ENCODE assay signal across 10 mouse cellular contexts in genomic region chr1:191445831-191446258, GRCm38 (mm10). TPM values are rescaled to one million over a fixed set of nuclear protein-coding genes. Genes with fewer than 3 reads are reported as not detected.
DNase-seq lines count a peak whose midpoint lies in the region; ATAC-seq lines count a peak whose summit lies in the region.
"Had no signal": no experiment of that assay in that cellular context is flagged by ENCODE, and none has a peak within 500 bp of the region (broad histone marks: within the 10 kb centered on the region; RNA-seq: fewer than 3 reads in every experiment).

No protein-coding gene starts in this region.

- peaks cover 22% of the 10 kb centered on the region for H3K4me1 ChIP-seq in brown adipose tissue, adult 24 weeks (ENCODE audit: control insufficient read depth, insufficient read depth, insufficient read length, low read length)
- H3K4me1 ChIP-seq in kidney, embryonic 16.5 days (ENCODE audit: insufficient read depth, low read length), result peaks cover 34% of the 10 kb centered on the region

- H3K4me2 ChIP-seq in kidney, embryonic 16.5 days (replicated peaks; ENCODE audit: low read depth, low read length), result no peak overlapping the region

- no peaks in the 10 kb centered on the region for H3K27me3 ChIP-seq in kidney, embryonic 16.5 days (ENCODE audit: insufficient read depth, low read length)

- WGBS in kidney, embryonic 16.5 days, result 43% methylated on average over 9 of the region's 9 CpGs

- H3K9me3 ChIP-seq in kidney, embryonic 16.5 days (ENCODE audit: low read length), result no peaks in the 10 kb centered on the region

- no peak overlapping the region for H3K9ac ChIP-seq in kidney, embryonic 16.5 days (replicated peaks; ENCODE audit: low read length)

- H3K27ac ChIP-seq in brown adipose tissue, adult 24 weeks (replicated peaks; ENCODE audit: low read depth, low read length), result peak overlapping the region; percentile 96
- H3K27ac ChIP-seq in kidney, embryonic 16.5 days (ENCODE audit: low read length), result peak overlapping the region; percentile 85
- H3K27ac ChIP-seq: left cerebral cortex, adult 2 months had no signal

- no peak for ATAC-seq in kidney, embryonic 16.5 days (ENCODE audit: low FRiP score, low TSS enrichment)
- ATAC-seq in erythroid progenitor cell, adult 5-6 weeks (replicated peaks; ENCODE audit: low FRiP score, poor library complexity, severe bottlenecking), result no peak
- ATAC-seq: forebrain, embryonic 16.5 days had no signal

- DNase-seq in lung, postnatal 4 days, result peak; percentile 64 to 78
- peak; percentile 61 to 75 for DNase-seq in thymus, postnatal 10 days (ENCODE audit: low spot score in 2 of 2)
- DNase-seq in heart, postnatal 4 days, result no peak
- DNase-seq in left cerebral cortex, adult 9 months (ENCODE audit: low spot score in 2 of 2), result no peak
- no peak for DNase-seq in cerebellum, postnatal 14 days

- no peaks in the 10 kb centered on the region for H3K36me3 ChIP-seq in kidney, embryonic 16.5 days (ENCODE audit: insufficient read depth, low read length)

- no peak overlapping the region for H3K4me3 ChIP-seq in brown adipose tissue, adult 24 weeks (ENCODE audit: insufficient read depth, low read depth, low read length)
- no peak overlapping the region for H3K4me3 ChIP-seq in kidney, embryonic 16.5 days (ENCODE audit: low read length)
- H3K4me3 ChIP-seq: left cerebral cortex, adult 2 months had no signal

RNA-seq across cellular contexts. Expression of gene Ppp2r5a, which starts 42.8 kb away (rescaled TPM):
- polyA plus RNA-seq in brown adipose tissue, adult 24 weeks (2012; ENCODE audit: insufficient read depth, insufficient read length, missing spikeins), result 895 and 923 TPM in 2 replicates
- 15.7 and 18.8 TPM in 2 replicates for polyA plus RNA-seq in kidney, embryonic 16.5 days (2015; fragmentation: Nextera tagmentation; extraction: Ambion mirVana)
- total RNA-seq in heart, postnatal 4 days (2021), result 10 to 100 TPM; 90.7 to 95.0 TPM
- total RNA-seq in erythroid progenitor cell, adult 5-6 weeks (2015; ENCODE audit: low replicate concordance), result 59.1 and 84.3 TPM in 2 replicates
- total RNA-seq in erythroid progenitor cell, adult 5-6 weeks (2017; ENCODE audit: low replicate concordance), result 60.7 and 94.6 TPM in 2 replicates

Comparison
In these comparisons a context has a peak if more than half of its experiments do, and no peak if none do; other contexts are left out.
1. DNase-seq: peak in lung, postnatal 4 days (2 of 2) and thymus, postnatal 10 days (2 of 2); none in heart, postnatal 4 days (single experiment), left cerebral cortex, adult 9 months (0 of 2) and cerebellum, postnatal 14 days (0 of 2).